10 mouse cellular contexts compared by ENCODE assay signal in the genomic region with DNA sequence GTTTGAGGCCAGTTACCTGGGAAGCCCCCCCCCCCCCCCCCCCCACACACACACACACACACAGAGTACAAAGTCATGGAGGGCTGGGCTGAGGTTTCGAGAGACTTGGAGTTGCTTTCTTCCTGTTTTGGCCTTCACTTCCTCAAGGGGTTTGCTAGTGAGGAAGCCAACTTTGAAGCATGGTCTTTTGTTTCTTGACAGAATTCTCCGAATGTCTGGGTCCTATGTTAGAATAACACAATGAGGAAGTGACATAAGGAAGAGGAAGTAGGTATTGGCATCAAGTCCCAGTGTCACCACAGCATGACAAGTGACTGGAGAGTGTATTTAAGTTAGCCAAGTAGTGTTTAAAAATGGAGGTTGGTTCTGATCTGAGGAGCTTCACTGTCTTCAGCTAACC. TPM values are rescaled to one million over a fixed set of nuclear protein-coding genes. Genes with fewer than 3 reads are reported as not detected.
DNase-seq lines count a peak whose midpoint lies in the region; ATAC-seq and TF ChIP-seq lines count a peak whose summit lies in the region.
"Had no signal": no experiment of that assay in that cellular context is flagged by ENCODE, and none has a peak within 500 bp of the region (broad histone marks: within the 10 kb centered on the region; RNA-seq: fewer than 3 reads in every experiment).

No protein-coding gene starts in this region.

- H3K36me3 ChIP-seq in kidney, adult 2 months (ENCODE audit: control insufficient read depth, insufficient read depth, low read length) = peaks cover 1% of the 10 kb centered on the region; the same call in 1 of the 2 replicates

- H3K4me1 ChIP-seq in kidney, adult 2 months (ENCODE audit: control insufficient read depth, insufficient read depth, low read length) = no peaks in the 10 kb centered on the region

- WGBS in kidney, adult 2 months = 51% methylated on average over 2 of the region's 2 CpGs

- no peak for TF ChIP-seq POLR2A in kidney, adult 2 months (IDR thresholded peaks at IDR 0.05; ENCODE audit: low read depth, low read length)

- peak; percentile 69 for ATAC-seq in CD4-positive, CD25-positive, alpha-beta regulatory T cell, adult 4 months
- peak; percentile 98 for ATAC-seq in granulocyte monocyte progenitor cell, adult 5-6 weeks (replicated peaks; ENCODE audit: poor library complexity, severe bottlenecking)
- peak; percentile 96 for ATAC-seq in megakaryocyte, adult 5-6 weeks (ENCODE audit: poor library complexity, severe bottlenecking)
- ATAC-seq: Patski had no signal

- H3K4me3 ChIP-seq in kidney, adult 2 months (ENCODE audit: insufficient read depth, low read depth, low read length) = no peak overlapping the region
- no peak overlapping the region for H3K4me3 ChIP-seq in layer of hippocampus, adult 2 months

- H3K27me3 ChIP-seq in kidney, adult 2 months (replicated peaks; ENCODE audit: control insufficient read depth, insufficient read depth, low read length) = no peaks in the 10 kb centered on the region
- H3K27me3 ChIP-seq: Patski had no signal

- no peak overlapping the region for H3K27ac ChIP-seq in kidney, adult 2 months (ENCODE audit: insufficient read depth, low read depth, low read length)
- H3K27ac ChIP-seq in layer of hippocampus, adult 2 months = no peak overlapping the region; the same call in 1 of the 2 replicates

- DNase-seq in kidney, adult 2 months = peak; percentile 30
- DNase-seq in kidney, postnatal 25 days = no peak
- DNase-seq in embryo, embryonic 9.5 days (ENCODE audit: extremely low spot score) = no peak
- no peak for DNase-seq in urinary bladder, postnatal 25 days (ENCODE audit: low spot score)
- no peak for DNase-seq in layer of hippocampus, adult 2 months (ENCODE audit: low spot score in 2 of 2)
- DNase-seq: gastrocnemius, postnatal 14 days had no signal

- TF ChIP-seq CTCF in kidney, adult 2 months (conservative IDR thresholded peaks at IDR 0.05; ENCODE audit: insufficient read depth, insufficient read length, low read depth, low read length) = no peak
- TF ChIP-seq CTCF in layer of hippocampus, adult 2 months (conservative IDR thresholded peaks at IDR 0.05) = no peak

RNA-seq across cellular contexts. Expression of a gene that starts 11.8 kb away (rescaled TPM):
- polyA plus RNA-seq in kidney, adult 2 months (2012; rRNA removed) = 68.7 and 70.5 TPM in 2 replicates
- 10 to 100 TPM; 74.0 to 81.7 TPM for polyA plus RNA-seq in CD4-positive, CD25-positive, alpha-beta regulatory T cell, adult 4 months (2017; shearing (Covaris generic))
- 26.2 and 30.5 TPM in 2 replicates for total RNA-seq in granulocyte monocyte progenitor cell, adult 5-6 weeks (2014; fragmentation: Nextera tagmentation)
- 46.7 and 50.0 TPM in 2 replicates for total RNA-seq in granulocyte monocyte progenitor cell, adult 5-6 weeks (2017)
- 79.5 and 98.1 TPM in 2 replicates for total RNA-seq in megakaryocyte, adult 5-6 weeks (2015)
- 120 and 124 TPM in 2 replicates for total RNA-seq in megakaryocyte, adult 5-6 weeks (2017)
- 10 to 100 TPM; 19.2 to 25.6 TPM for total RNA-seq in layer of hippocampus, adult 2 months (2021)

RNA-seq across cellular contexts. Expression of a gene that starts 38.9 kb away (rescaled TPM):
- polyA plus RNA-seq in kidney, adult 2 months (2012; rRNA removed) = 58.2 and 61.0 TPM in 2 replicates
- polyA plus RNA-seq in CD4-positive, CD25-positive, alpha-beta regulatory T cell, adult 4 months (2017; shearing (Covaris generic)) = 10 to 100 TPM; 78.3 to 83.4 TPM
- 966 and 1,044 TPM in 2 replicates for total RNA-seq in granulocyte monocyte progenitor cell, adult 5-6 weeks (2014; fragmentation: Nextera tagmentation)
- 864 and 928 TPM in 2 replicates for total RNA-seq in granulocyte monocyte progenitor cell, adult 5-6 weeks (2017)
- total RNA-seq in megakaryocyte, adult 5-6 weeks (2015) = 189 and 201 TPM in 2 replicates
- total RNA-seq in megakaryocyte, adult 5-6 weeks (2017) = 259 and 283 TPM in 2 replicates
- 1 to 10 TPM; 4.3 to 4.8 TPM for total RNA-seq in layer of hippocampus, adult 2 months (2021)

RNA-seq across cellular contexts. Expression of a gene that starts 54.1 kb away (rescaled TPM):
- 21.3 and 24.6 TPM in 2 replicates for polyA plus RNA-seq in kidney, adult 2 months (2012; rRNA removed)
- polyA plus RNA-seq in CD4-positive, CD25-positive, alpha-beta regulatory T cell, adult 4 months (2017; shearing (Covaris generic)) = 10 to 100 TPM; 45.1 to 46.5 TPM
- 23.6 and 32.6 TPM in 2 replicates for total RNA-seq in granulocyte monocyte progenitor cell, adult 5-6 weeks (2014; fragmentation: Nextera tagmentation)
- 44.0 and 45.1 TPM in 2 replicates for total RNA-seq in granulocyte monocyte progenitor cell, adult 5-6 weeks (2017)
- total RNA-seq in megakaryocyte, adult 5-6 weeks (2015) = 35.5 and 39.5 TPM in 2 replicates
- total RNA-seq in megakaryocyte, adult 5-6 weeks (2017) = 59.1 and 60.7 TPM in 2 replicates
- total RNA-seq in layer of hippocampus, adult 2 months (2021) = 10 to 100 TPM; 96.5 to 97.1 TPM

Comparison
In these comparisons a context has a peak if more than half of its experiments do, and no peak if none do; other contexts are left out.
1. RNA of a gene that starts 38.9 kb away (total RNA-seq): 864 to 1,044 TPM in granulocyte monocyte progenitor cell, adult 5-6 weeks and 189 to 283 TPM in megakaryocyte, adult 5-6 weeks; 4.3 to 4.8 TPM in layer of hippocampus, adult 2 months; every median in the first group is over 10 times any median in the second.
2. Peak in every context shown above with its lines, with median percentiles within 50 percentile points of each other: ATAC-seq.